Mouse (Mus musculus) ES-E14 (cell line): Measurements from ENCODE around the gene Nptxr. TPM values are rescaled to one million over a fixed set of nuclear protein-coding genes. Genes with fewer than 3 reads are reported as not detected.

ENCODE experiments used
- DNase-seq: peaks from one replicate; pipeline ENCODE4 v3.0.0-alpha.2; 2013; ENCODE audit warnings: low read depth, low spot score
- H3K27ac ChIP-seq: 2 replicates; pipeline ENCODE4 v1.5.1; 2012; ENCODE audit warnings: low read depth, mild to moderate bottlenecking, low read length, moderate library complexity, mixed read lengths; ENCODE audit not compliant: poor library complexity, insufficient read depth, severe bottlenecking
- H3K36me3 ChIP-seq: 2 replicates; pipeline ENCODE4 v1.6.1; 2012; ENCODE audit warnings: mild to moderate bottlenecking, low read length, moderate library complexity, mixed read lengths; ENCODE audit not compliant: control insufficient read depth, poor library complexity, insufficient read depth, severe bottlenecking
- H3K4me1 ChIP-seq, 2 experiments: fragments of 150-350 bp in 1 of 2; sonication (generic) in 1 of 2; 2 replicates each; pipeline ENCODE4 v1.6.1; 2012; ENCODE audit warnings: low read length in 2 of 2, mild to moderate bottlenecking in 1 of 2, mixed read lengths in 1 of 2; ENCODE audit not compliant: control insufficient read depth in 2 of 2, insufficient read depth in 2 of 2, poor library complexity in 1 of 2
- H3K4me3 ChIP-seq, 2 experiments: fragments of 150-350 bp in 1 of 2; sonication (generic) in 1 of 2; 2 replicates each; pipeline ENCODE4 v1.5.1; 2012; ENCODE audit warnings: low read length in 2 of 2, low read depth in 1 of 2, mild to moderate bottlenecking in 1 of 2, mixed read lengths in 1 of 2; ENCODE audit not compliant: insufficient read depth in 1 of 2, poor library complexity in 1 of 2, severe bottlenecking in 1 of 2
- H3K9ac ChIP-seq: 2 replicates; pipeline ENCODE4 v1.6.1; 2012; ENCODE audit warnings: low read depth, mild to moderate bottlenecking, low read length, mixed read lengths; ENCODE audit not compliant: poor library complexity, insufficient read depth, severe bottlenecking
- H3K9me3 ChIP-seq: fragments of 150-350 bp; sonication (generic); 2 replicates; pipeline ENCODE4 v1.6.1; 2012; ENCODE audit warnings: low read depth, mild to moderate bottlenecking, low read length; ENCODE audit not compliant: control insufficient read depth, insufficient read depth
- CHD2 ChIP-seq: IDR thresholded peaks from 2 replicates; pipeline ENCODE4 v1.6.1; 2014; ENCODE audit warnings: mild to moderate bottlenecking, low read depth, low read length, inconsistent platforms
- HCFC1 ChIP-seq: IDR thresholded peaks from 2 replicates; pipeline ENCODE4 v1.6.1; 2012; ENCODE audit warnings: low read length, inconsistent platforms, borderline replicate concordance; ENCODE audit not compliant: insufficient read depth
- MAFK ChIP-seq: IDR thresholded peaks from 2 replicates; pipeline ENCODE4 v1.6.1; 2014; ENCODE audit warnings: mild to moderate bottlenecking, low read depth, low read length, inconsistent platforms; ENCODE audit not compliant: insufficient read depth
- ZC3H11A ChIP-seq: IDR thresholded peaks from 2 replicates; pipeline ENCODE4 v1.6.1; 2012; ENCODE audit warnings: low read depth, mild to moderate bottlenecking, inconsistent platforms, low read length, borderline replicate concordance
- ZNF384 ChIP-seq: IDR thresholded peaks from 2 replicates; pipeline ENCODE4 v1.6.1; 2012; ENCODE audit warnings: low read depth, low read length, inconsistent platforms
- in situ Hi-C, 2 experiments: fragments of 600-800 bp; cut with MboI; formaldehyde crosslinking; loops; one replicate each; pipeline ENCODE4 v1.15.1; 2025; ENCODE audit warnings: low sequenced_read_pairs in 2 of 2, inconsistent platforms in 1 of 2; ENCODE audit not compliant: unreplicated experiment in 2 of 2
- total RNA-seq: library from RNA; depleted of rRNA; stranded (reverse); fragments of 300-350 nt; gene quantifications from 2 replicates; pipeline ENCODE4 v1.2.3, GENCODE M21; 2012; rRNA removed

Gene Nptxr
- total RNA-seq, 1 experiment, result 7.9 TPM

- H3K4me3 ChIP-seq, result peak overlapping the region; percentile 66 to 80
- H3K27ac ChIP-seq, result no peak overlapping the region
- peak overlapping the region; percentile 65 for H3K9ac ChIP-seq
- in situ Hi-C loops, result no loop called here
- no peak for DNase-seq
- peaks cover 5% of the 10 kb centered on the region; the same call in 1 of the 2 replicates for H3K36me3 ChIP-seq
- peaks cover 3 to 15% of the 10 kb centered on the region in 2 experiments; a peak in 3 of 4 replicates for H3K4me1 ChIP-seq
- H3K9me3 ChIP-seq, result no peaks in the 10 kb centered on the region
- TF ChIP-seq ZNF384, result no peak
- TF ChIP-seq MAFK, result no peak
- TF ChIP-seq HCFC1, result no peak
- no peak for TF ChIP-seq ZC3H11A
- TF ChIP-seq CHD2, result no peak
Observed at GRCm38 (mm10) chr15:79742706-79743023, 61.9 kb downstream of the Nptxr start.

DNA sequence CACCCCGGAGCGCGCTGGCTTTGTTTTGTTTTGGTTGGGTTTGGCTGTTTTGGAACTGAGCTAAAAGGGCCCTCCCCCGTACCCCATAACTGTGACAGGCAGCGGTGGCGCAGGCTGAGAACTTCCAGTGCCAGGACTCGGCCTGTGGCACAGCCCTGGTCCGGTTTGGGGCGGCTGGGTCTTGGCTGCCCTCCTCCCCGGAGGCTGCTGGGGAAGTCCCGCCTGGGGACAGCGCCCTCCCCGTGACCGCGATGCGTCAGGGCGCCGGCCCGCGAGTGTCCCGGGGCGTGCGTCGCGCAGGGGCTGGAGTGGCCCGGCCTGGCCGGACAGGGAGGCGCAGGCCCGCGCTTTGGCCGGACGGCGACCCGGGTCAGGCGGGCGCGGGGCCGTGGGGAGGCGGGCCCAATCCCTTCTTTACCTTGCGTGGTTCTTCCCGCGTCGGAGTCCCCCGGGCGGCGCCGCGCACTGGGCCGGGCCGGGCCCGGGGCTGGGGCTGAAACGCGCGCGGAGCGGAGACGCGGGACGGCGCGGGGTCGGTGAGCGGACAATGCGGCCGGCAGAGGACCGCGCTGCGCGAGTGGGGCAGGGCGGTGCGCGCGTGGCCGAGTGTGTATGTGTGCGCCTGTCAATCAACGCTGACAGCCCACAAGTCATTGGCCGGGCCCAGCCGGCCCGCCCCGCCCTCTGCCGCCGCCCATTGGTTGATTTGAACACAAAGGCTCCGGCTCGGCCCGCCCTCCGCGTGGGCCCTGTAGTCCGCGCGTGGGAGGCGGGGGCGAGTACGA, 62.5 kb downstream of the Nptxr start, which contains the start of gene Sun2:
Gene Sun2 (minus strand): TSS at position 616 of the 785 bp plus-strand sequence.
- Histone ChIP-seq H3K27ac (no peak within 1 kb of the TSS), H3K4me1 (peaks cover 3 to 15% of the 10 kb centered on the region in 2 experiments; a peak in 3 of 4 replicates)
- in situ Hi-C loops, result no loop called here

GRCm38 (mm10) chr15:79741173-79741858, 63.2 kb downstream of the Nptxr start:
- in situ Hi-C loops, result no loop called here
- H3K27ac ChIP-seq, result no peak overlapping the region
- no peak for TF ChIP-seq MAFK
- no peak for TF ChIP-seq ZNF384
- TF ChIP-seq CHD2, result no peak
- no peak for TF ChIP-seq ZC3H11A
- DNase-seq, result no peak
- H3K36me3 ChIP-seq, result peaks cover 11% of the 10 kb centered on the region; the same call in 1 of the 2 replicates
- peaks cover 3 to 15% of the 10 kb centered on the region in 2 experiments; a peak in 3 of 4 replicates for H3K4me1 ChIP-seq
- H3K9ac ChIP-seq, result peak overlapping the region; percentile 73; the same call in 1 of the 2 replicates
- H3K9me3 ChIP-seq, result no peaks in the 10 kb centered on the region
- peak overlapping the region; percentile 66 to 80 for H3K4me3 ChIP-seq

More for the DNA sequence above, 62.5 kb downstream of the Nptxr start, which contains the start of gene Sun2:
- peak within 1 kb of the TSS; percentile 73 for H3K9ac ChIP-seq
- no peaks in the 10 kb centered on the region for H3K9me3 ChIP-seq
- TF ChIP-seq CHD2 (0 out of 2 replicates have a peak, but pooled peaks have one; percentile 1), HCFC1 (no peak)
- H3K4me3 ChIP-seq, result peak within 1 kb of the TSS; percentile 66 to 80
- DNase-seq, result peak; percentile 52
- H3K36me3 ChIP-seq, result peaks cover 9% of the 10 kb centered on the region; the same call in 1 of the 2 replicates

- no peak for TF ChIP-seq ZNF384
- no peak for TF ChIP-seq CHD2
- TF ChIP-seq MAFK, result no peak
- TF ChIP-seq HCFC1, result no peak
- TF ChIP-seq ZC3H11A, result no peak
- Histone ChIP-seq H3K9ac (no peak overlapping the region), H3K9me3 (no peaks in the 10 kb centered on the region), H3K27ac (no peak overlapping the region), H3K4me3 (no peak overlapping the region), H3K36me3 (peaks cover 11% of the 10 kb centered on the region; the same call in 1 of the 2 replicates), H3K4me1 (peaks cover 3 to 15% of the 10 kb centered on the region in 2 experiments; a peak in 3 of 4 replicates)
- no peak for DNase-seq
- in situ Hi-C loops, result no loop called here
Observed at GRCm38 (mm10) chr15:79740739-79741138, 63.8 kb downstream of the Nptxr start.

Other genes starting within 250 kb of the Nptxr start
- gene Dmc1, start 199.7 kb downstream of the Nptxr start, total RNA-seq, result 3.4 and 6.4 TPM in 2 replicates
- gene Fam227a, start 145.8 kb downstream of the Nptxr start, total RNA-seq, result 1.2 TPM in 2 replicates
- gene Cby1, start 145.6 kb downstream of the Nptxr start, total RNA-seq, result 21.9 and 29.5 TPM in 2 replicates
- gene Tomm22, start 133.9 kb downstream of the Nptxr start, total RNA-seq, result 103 and 182 TPM in 2 replicates
- gene Josd1, start 116.8 kb downstream of the Nptxr start, total RNA-seq, result 19.3 and 25.3 TPM in 2 replicates
- 45.3 and 48.1 TPM in 2 replicates for gene Gtpbp1, start 113.9 kb downstream of the Nptxr start, total RNA-seq
- 29.8 and 35.7 TPM in 2 replicates for gene Sun2, start 62.2 kb downstream of the Nptxr start, total RNA-seq
- 16.5 and 23.5 TPM in 2 replicates for gene Dnal4, start 26.9 kb downstream of the Nptxr start, total RNA-seq
- 3.4 and 9.3 TPM in 2 replicates for gene Npcd, start 29.5 kb upstream of the Nptxr start, total RNA-seq
- 28.2 and 30.1 TPM in 2 replicates for gene Cbx6, start 29.9 kb upstream of the Nptxr start, total RNA-seq
- 39.9 and 42.4 TPM in 2 replicates for gene Apobec3, start 86.9 kb upstream of the Nptxr start, total RNA-seq
- 171 and 233 TPM in 2 replicates for gene Cbx7, start 166.4 kb upstream of the Nptxr start, total RNA-seq
- 9.5 and 12.1 TPM in 2 replicates for gene Pdgfb, start 210.2 kb upstream of the Nptxr start, total RNA-seq